Mouse (Mus musculus) forebrain, postnatal 0 days (tissue): Measurements from ENCODE around the gene Tppp3. TPM values are rescaled to one million over a fixed set of nuclear protein-coding genes. Genes with fewer than 3 reads are reported as not detected.

ENCODE experiments used
- ATAC-seq: fragments of 200-750 bp; cut with Nextera tagmentation; 2 replicates; pipeline ENCODE4 v1.8.0; 2017; ENCODE audit warnings: mild to moderate bottlenecking, moderate library complexity
- DNase-seq: peaks from one replicate; pipeline ENCODE4 v3.0.0-alpha.2; 2015
- H3K27ac ChIP-seq: fragments of 300-500 bp; sonication (generic); 2 replicates; pipeline ENCODE4 v1.5.1; 2014; ENCODE audit warnings: low read depth, mild to moderate bottlenecking, antibody characterized with exemption, low read length, moderate library complexity, mixed read lengths
- H3K27me3 ChIP-seq: fragments of 300-500 bp; sonication (generic); 2 replicates; pipeline ENCODE4 v1.6.1; 2014; ENCODE audit warnings: mild to moderate bottlenecking, low read length, mixed read lengths; ENCODE audit not compliant: insufficient read depth
- H3K36me3 ChIP-seq: fragments of 300-500 bp; sonication (generic); 2 replicates; pipeline ENCODE4 v1.6.1; 2014; ENCODE audit warnings: mild to moderate bottlenecking, moderate library complexity; ENCODE audit not compliant: insufficient read depth
- H3K4me1 ChIP-seq: fragments of 300-500 bp; sonication (generic); 2 replicates; pipeline ENCODE4 v1.6.1; 2014; ENCODE audit warnings: antibody characterized with exemption; ENCODE audit not compliant: insufficient read depth
- H3K4me2 ChIP-seq: fragments of 300-500 bp; sonication (generic); 2 replicates; pipeline ENCODE4 v1.6.1; 2014; ENCODE audit warnings: low read depth, mild to moderate bottlenecking, moderate library complexity
- H3K4me3 ChIP-seq: fragments of 300-500 bp; sonication (generic); 2 replicates; pipeline ENCODE4 v1.5.1; 2014; ENCODE audit warnings: low read depth, low read length, mixed read lengths
- H3K9ac ChIP-seq: fragments of 300-500 bp; sonication (generic); 2 replicates; pipeline ENCODE4 v1.6.1; 2014; ENCODE audit warnings: mild to moderate bottlenecking
- H3K9me3 ChIP-seq: fragments of 300-500 bp; sonication (generic); 2 replicates; pipeline ENCODE4 v1.6.1; 2016; ENCODE audit warnings: low read length
- CTCF ChIP-seq: sonication (generic); IDR thresholded peaks from 2 replicates; pipeline ENCODE4 v1.5.1; 2016; ENCODE audit warnings: antibody characterized with exemption, control low read depth, low read depth
- WGBS: fragments of 180-500 bp; shearing (Covaris S2); extraction: QIAGEN DNeasy Blood & Tissue Kit; methylation state at CpG from one replicate; pipeline ENCODE4 v1.1.7; 2014; 5-methylcytosine and 5-hydroxymethylcytosine counted together
- polyA plus RNA-seq: library from polyadenylated mRNA; unstranded; fragments of >200 nt; fragmentation: Nextera tagmentation; extraction: Ambion mirVana; gene quantifications from 2 replicates; pipeline ENCODE4 v1.2.1, GENCODE M21; 2015
- total RNA-seq: library from RNA; depleted of rRNA; stranded (reverse); fragments of >200 nt; gene quantifications from 2 replicates; pipeline ENCODE4 v1.2.3, GENCODE M21; 2014

Gene Tppp3
- total and polyA plus RNA-seq, 2 experiments from 2014 or later: 66.6 to 106 TPM

GRCm38 (mm10) chr8:105461085-105461803 lies 10.1 kb downstream of the Tppp3 start:
- no peak overlapping the region for H3K27ac ChIP-seq
- TF ChIP-seq CTCF: no peak
- H3K9ac ChIP-seq: no peak overlapping the region
- no peaks in the 10 kb centered on the region for H3K9me3 ChIP-seq
- no peaks in the 10 kb centered on the region for H3K4me1 ChIP-seq
- no peak overlapping the region for H3K4me2 ChIP-seq
- 74% methylated on average over 13 of the region's 13 CpGs for WGBS
- no peak overlapping the region for H3K4me3 ChIP-seq
- H3K36me3 ChIP-seq: no peaks in the 10 kb centered on the region
- H3K27me3 ChIP-seq: no peaks in the 10 kb centered on the region
- no peak for DNase-seq
- no peak for ATAC-seq

GRCm38 (mm10) chr8:105455218-105455617 lies 16.1 kb downstream of the Tppp3 start:
- H3K27ac ChIP-seq: no peak overlapping the region
- no peak for ATAC-seq
- WGBS: 62% methylated on average over 10 of the region's 10 CpGs
- H3K4me1 ChIP-seq: no peaks in the 10 kb centered on the region
- no peaks in the 10 kb centered on the region for H3K9me3 ChIP-seq
- H3K4me3 ChIP-seq: no peak overlapping the region
- TF ChIP-seq CTCF: no peak
- H3K27me3 ChIP-seq: no peaks in the 10 kb centered on the region
- H3K9ac ChIP-seq: no peak overlapping the region
- H3K36me3 ChIP-seq: no peaks in the 10 kb centered on the region
- no peak for DNase-seq
- no peak overlapping the region for H3K4me2 ChIP-seq

GRCm38 (mm10) chr8:105454088-105454487 lies 17.2 kb downstream of the Tppp3 start:
- no peaks in the 10 kb centered on the region for H3K4me1 ChIP-seq
- DNase-seq (no peak), ATAC-seq (no peak)
- H3K9ac ChIP-seq: no peak overlapping the region
- no peak overlapping the region for H3K4me3 ChIP-seq
- WGBS: 67% methylated on average over 5 of the region's 5 CpGs
- no peak for TF ChIP-seq CTCF
- H3K27ac ChIP-seq: no peak overlapping the region
- H3K36me3 ChIP-seq: no peaks in the 10 kb centered on the region
- H3K9me3 ChIP-seq: no peaks in the 10 kb centered on the region
- H3K4me2 ChIP-seq: no peak overlapping the region
- H3K27me3 ChIP-seq: no peaks in the 10 kb centered on the region

GRCm38 (mm10) chr8:105453296-105453695 lies 18.0 kb downstream of the Tppp3 start:
- no peaks in the 10 kb centered on the region for H3K4me1 ChIP-seq
- DNase-seq (no peak), ATAC-seq (no peak)
- no peak overlapping the region for H3K4me2 ChIP-seq
- H3K36me3 ChIP-seq: no peaks in the 10 kb centered on the region
- H3K4me3 ChIP-seq: no peak overlapping the region
- no peaks in the 10 kb centered on the region for H3K9me3 ChIP-seq
- TF ChIP-seq CTCF: peak; percentile 32
- no peak overlapping the region for H3K9ac ChIP-seq
- no peaks in the 10 kb centered on the region for H3K27me3 ChIP-seq
- H3K27ac ChIP-seq: no peak overlapping the region
- WGBS: 81% methylated on average over 5 of the region's 5 CpGs

- no peaks in the 10 kb centered on the region for H3K9me3 ChIP-seq
- ATAC-seq: no peak
- no peak overlapping the region for H3K4me2 ChIP-seq
- H3K27ac ChIP-seq: no peak overlapping the region
- no peaks in the 10 kb centered on the region for H3K36me3 ChIP-seq
- no peaks in the 10 kb centered on the region for H3K4me1 ChIP-seq
- H3K4me3 ChIP-seq: no peak overlapping the region
- no peak for TF ChIP-seq CTCF
- no peak for DNase-seq
- no peaks in the 10 kb centered on the region for H3K27me3 ChIP-seq
- no peak overlapping the region for H3K9ac ChIP-seq
- 37% methylated on average over 15 of the region's 15 CpGs for WGBS
Observed at GRCm38 (mm10) chr8:105451903-105452603, 19.3 kb downstream of the Tppp3 start.

- 18% methylated on average over 1 of the region's 1 CpGs for WGBS
- DNase-seq (no peak), ATAC-seq (no peak)
- Histone ChIP-seq H3K27me3 (no peaks in the 10 kb centered on the region), H3K9ac (no peak overlapping the region), H3K4me2 (no peak overlapping the region), H3K4me3 (no peak overlapping the region), H3K27ac (no peak overlapping the region), H3K36me3 (no peaks in the 10 kb centered on the region), H3K9me3 (no peaks in the 10 kb centered on the region), H3K4me1 (peaks cover 2% of the 10 kb centered on the region)
- TF ChIP-seq CTCF: no peak
Observed at GRCm38 (mm10) chr8:105450977-105451376, 20.3 kb downstream of the Tppp3 start.

- Histone ChIP-seq H3K27me3 (no peaks in the 10 kb centered on the region), H3K27ac (no peak overlapping the region), H3K9me3 (no peaks in the 10 kb centered on the region), H3K36me3 (no peaks in the 10 kb centered on the region), H3K4me1 (peaks cover 7% of the 10 kb centered on the region), H3K4me3 (no peak overlapping the region), H3K9ac (no peak overlapping the region), H3K4me2 (no peak overlapping the region)
- ATAC-seq (no peak), DNase-seq (no peak)
- no peak for TF ChIP-seq CTCF
- 89% methylated on average over 5 of the region's 5 CpGs for WGBS
Observed at GRCm38 (mm10) chr8:105448596-105448995, 22.7 kb downstream of the Tppp3 start.
